Mouse (Mus musculus) hindbrain, embryonic 13.5 days (tissue): ENCODE measurements around the gene Gm11985. TPM values are rescaled to one million over a fixed set of nuclear protein-coding genes. Genes with fewer than 3 reads are reported as not detected.

Source experiments
- ATAC-seq: fragments of 200-750 bp; cut with Nextera tagmentation; 2 replicates; pipeline ENCODE4 v1.8.0; 2017; ENCODE audit warnings: moderate TSS enrichment; ENCODE audit not compliant: low FRiP score
- H3K27ac ChIP-seq: fragments of 300-500 bp; sonication (generic); 2 replicates; pipeline ENCODE4 v1.5.1; 2015; ENCODE audit warnings: inconsistent platforms, mild to moderate bottlenecking, moderate library complexity
- H3K27me3 ChIP-seq: fragments of 300-500 bp; sonication (generic); 2 replicates; pipeline ENCODE4 v1.6.1; 2015; ENCODE audit warnings: mild to moderate bottlenecking, inconsistent platforms
- H3K36me3 ChIP-seq: fragments of 300-500 bp; sonication (generic); 2 replicates; pipeline ENCODE4 v1.6.1; 2015; ENCODE audit warnings: mild to moderate bottlenecking, inconsistent platforms
- H3K4me1 ChIP-seq: fragments of 300-500 bp; sonication (generic); replicated peaks from 2 replicates; pipeline ENCODE4 v1.6.1; 2015; ENCODE audit warnings: inconsistent platforms
- H3K4me2 ChIP-seq: fragments of 300-500 bp; sonication (generic); 2 replicates; pipeline ENCODE4 v1.6.1; 2015; ENCODE audit warnings: inconsistent platforms, mild to moderate bottlenecking, moderate library complexity
- H3K4me3 ChIP-seq: fragments of 300-500 bp; sonication (generic); 2 replicates; pipeline ENCODE4 v1.5.1; 2015; ENCODE audit warnings: mild to moderate bottlenecking, inconsistent platforms
- H3K9ac ChIP-seq: fragments of 300-500 bp; sonication (generic); 2 replicates; pipeline ENCODE4 v1.6.1; 2015; ENCODE audit warnings: mild to moderate bottlenecking, inconsistent platforms
- H3K9me3 ChIP-seq: fragments of 300-500 bp; sonication (generic); 2 replicates; pipeline ENCODE4 v1.6.1; 2016; ENCODE audit warnings: inconsistent platforms
- WGBS: fragments of 180-500 bp; shearing (Covaris S2); methylation state at CpG from one replicate; pipeline ENCODE4 v1.1.7; 2015; 5-methylcytosine and 5-hydroxymethylcytosine counted together
- polyA plus RNA-seq: library from polyadenylated mRNA; unstranded; fragments of >200 nt; fragmentation: Nextera tagmentation; extraction: Ambion mirVana; gene quantifications from 2 replicates; pipeline ENCODE4 v1.2.1, GENCODE M21; 2015

The Gm11985 gene
- polyA plus RNA-seq, 1 experiment from 2014 or later: not detected

DNA sequence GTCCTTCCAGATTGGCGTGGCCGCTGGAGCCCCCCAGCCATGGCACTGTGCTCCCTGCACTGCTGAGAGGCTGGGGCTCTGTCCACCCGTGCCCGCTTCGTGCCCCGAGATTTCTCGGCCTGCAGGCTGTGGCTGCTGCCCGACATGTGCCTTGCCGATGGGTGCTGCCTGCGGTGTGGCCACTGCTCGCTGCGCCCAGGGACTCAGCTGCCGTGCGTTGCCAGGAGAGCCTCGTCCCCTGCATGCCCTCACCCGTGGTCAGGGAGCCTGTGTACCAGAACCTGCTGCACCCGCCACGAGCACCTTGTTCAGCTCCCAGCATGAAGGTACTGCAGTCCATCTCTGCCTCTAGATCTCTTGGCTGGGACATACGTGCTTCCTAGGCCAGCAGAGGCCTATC is 9.6 kb upstream of the Gm11985 start:
- H3K9me3 ChIP-seq: no peaks in the 10 kb centered on the region
- no peak overlapping the region for H3K9ac ChIP-seq
- H3K36me3 ChIP-seq: no peaks in the 10 kb centered on the region
- no peak overlapping the region for H3K27ac ChIP-seq
- ATAC-seq: no peak
- H3K27me3 ChIP-seq: no peaks in the 10 kb centered on the region
- H3K4me3 ChIP-seq: no peak overlapping the region
- WGBS: 87% methylated on average over 19 of the region's 19 CpGs
- no peak overlapping the region for H3K4me2 ChIP-seq
- no peaks in the 10 kb centered on the region for H3K4me1 ChIP-seq

DNA sequence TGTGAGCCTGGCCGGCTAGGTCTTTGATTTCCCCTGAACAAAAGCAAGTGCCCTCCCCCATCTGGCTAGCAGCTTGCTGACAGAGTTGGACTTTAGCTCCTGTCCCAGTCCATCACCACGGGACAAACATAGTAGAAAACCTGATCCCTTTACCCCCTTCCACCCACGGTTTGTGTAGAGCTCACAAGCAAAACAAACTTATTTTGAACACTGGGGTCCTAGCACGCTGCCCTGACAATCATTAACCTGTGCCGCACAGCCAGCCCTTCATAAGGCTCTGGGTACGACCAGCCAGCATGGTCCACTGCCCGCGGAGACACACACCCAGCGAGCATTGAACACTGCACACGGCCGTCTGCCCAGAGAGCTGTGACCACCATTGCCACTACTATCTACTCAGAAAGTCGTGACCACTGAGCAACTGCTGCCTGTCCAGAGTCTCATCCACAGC is 9.1 kb upstream of the Gm11985 start, which contains the start of gene Igfbp1:
Igfbp1 (plus strand) TSS at position 292 of the 451 bp plus-strand sequence.
- H3K4me1 ChIP-seq: no peaks in the 10 kb centered on the region
- H3K27ac ChIP-seq: no peak within 1 kb of the TSS
- 32% methylated on average over 12 of the region's 12 CpGs for WGBS
- H3K36me3 ChIP-seq: no peaks in the 10 kb centered on the region
- no peaks in the 10 kb centered on the region for H3K9me3 ChIP-seq
- no peak within 1 kb of the TSS for H3K4me2 ChIP-seq
- ATAC-seq: no peak; the same call in 1 of the 2 replicates
- H3K9ac ChIP-seq: no peak within 1 kb of the TSS
- H3K4me3 ChIP-seq: no peak within 1 kb of the TSS
- H3K27me3 ChIP-seq: no peaks in the 10 kb centered on the region

GRCm38 (mm10) chr11:7195312-7195685 is 6.9 kb upstream of the Gm11985 start:
- no peak overlapping the region for H3K4me3 ChIP-seq
- no peaks in the 10 kb centered on the region for H3K9me3 ChIP-seq
- WGBS: 89% methylated on average over 4 of the region's 4 CpGs
- H3K9ac ChIP-seq: no peak overlapping the region
- H3K27me3 ChIP-seq: no peaks in the 10 kb centered on the region
- H3K4me2 ChIP-seq: no peak overlapping the region
- H3K4me1 ChIP-seq: no peaks in the 10 kb centered on the region
- no peak overlapping the region for H3K27ac ChIP-seq
- no peak for ATAC-seq
- no peaks in the 10 kb centered on the region for H3K36me3 ChIP-seq

GRCm38 (mm10) chr11:7194432-7195311 is 6.3 kb upstream of the Gm11985 start:
- Histone ChIP-seq H3K4me2 (no peak overlapping the region), H3K27me3 (no peaks in the 10 kb centered on the region), H3K4me3 (no peak overlapping the region), H3K36me3 (no peaks in the 10 kb centered on the region), H3K9me3 (no peaks in the 10 kb centered on the region), H3K27ac (no peak overlapping the region), H3K4me1 (no peaks in the 10 kb centered on the region), H3K9ac (no peak overlapping the region)
- ATAC-seq: no peak
- WGBS: 94% methylated on average over 10 of the region's 10 CpGs

GRCm38 (mm10) chr11:7193134-7193533 is 4.8 kb upstream of the Gm11985 start:
- Histone ChIP-seq H3K27ac (no peak overlapping the region), H3K9ac (no peak overlapping the region), H3K4me2 (no peak overlapping the region), H3K9me3 (no peaks in the 10 kb centered on the region), H3K27me3 (no peaks in the 10 kb centered on the region), H3K4me1 (no peaks in the 10 kb centered on the region), H3K36me3 (no peaks in the 10 kb centered on the region), H3K4me3 (no peak overlapping the region)
- WGBS: 86% methylated on average over 9 of the region's 9 CpGs
- ATAC-seq: no peak

- no peaks in the 10 kb centered on the region for H3K36me3 ChIP-seq
These were observed 4.3 kb upstream of the Gm11985 start for GRCm38 (mm10) chr11:7192710-7193109.

GRCm38 (mm10) chr11:7187472-7187871 is 897 bp downstream of the Gm11985 start:
- Histone ChIP-seq H3K4me1 (peaks cover 6% of the 10 kb centered on the region), H3K4me3 (no peak overlapping the region), H3K27ac (no peak overlapping the region), H3K27me3 (no peaks in the 10 kb centered on the region), H3K9ac (no peak overlapping the region), H3K4me2 (no peak overlapping the region), H3K36me3 (no peaks in the 10 kb centered on the region), H3K9me3 (no peaks in the 10 kb centered on the region)
- 67% methylated on average over 8 of the region's 8 CpGs for WGBS
- ATAC-seq: no peak

More at GRCm38 (mm10) chr11:7192710-7193109, 4.3 kb upstream of the Gm11985 start:
- no peak overlapping the region for H3K27ac ChIP-seq
- H3K4me2 ChIP-seq: no peak overlapping the region
- no peaks in the 10 kb centered on the region for H3K4me1 ChIP-seq
- no peaks in the 10 kb centered on the region for H3K9me3 ChIP-seq
- H3K9ac ChIP-seq: no peak overlapping the region
- no peak for ATAC-seq
- no peak overlapping the region for H3K4me3 ChIP-seq
- H3K27me3 ChIP-seq: no peaks in the 10 kb centered on the region
- 80% methylated on average over 6 of the region's 6 CpGs for WGBS

- WGBS: 12% methylated on average over 1 of the region's 1 CpGs
- Histone ChIP-seq H3K36me3 (no peaks in the 10 kb centered on the region), H3K9ac (no peak overlapping the region), H3K9me3 (no peaks in the 10 kb centered on the region), H3K27ac (no peak overlapping the region), H3K4me2 (no peak overlapping the region), H3K4me1 (peaks cover 14% of the 10 kb centered on the region), H3K27me3 (no peaks in the 10 kb centered on the region), H3K4me3 (no peak overlapping the region)
- no peak for ATAC-seq
These were observed 3.9 kb downstream of the Gm11985 start for GRCm38 (mm10) chr11:7184420-7184819.

GRCm38 (mm10) chr11:7182409-7183042 is 5.8 kb downstream of the Gm11985 start:
- Histone ChIP-seq H3K4me3 (no peak overlapping the region), H3K36me3 (no peaks in the 10 kb centered on the region), H3K4me1 (peaks cover 14% of the 10 kb centered on the region), H3K27ac (no peak overlapping the region), H3K4me2 (no peak overlapping the region), H3K9ac (no peak overlapping the region), H3K27me3 (no peaks in the 10 kb centered on the region), H3K9me3 (no peaks in the 10 kb centered on the region)
- peak; percentile 74 for ATAC-seq
- WGBS: 27% methylated on average over 8 of the region's 8 CpGs

- H3K27me3 ChIP-seq: no peaks in the 10 kb centered on the region
- H3K4me1 ChIP-seq: peaks cover 12% of the 10 kb centered on the region
- WGBS: 91% methylated on average over 2 of the region's 2 CpGs
- no peak overlapping the region for H3K9ac ChIP-seq
- H3K36me3 ChIP-seq: no peaks in the 10 kb centered on the region
- H3K4me2 ChIP-seq: no peak overlapping the region
- ATAC-seq: no peak
- no peaks in the 10 kb centered on the region for H3K9me3 ChIP-seq
- no peak overlapping the region for H3K27ac ChIP-seq
- no peak overlapping the region for H3K4me3 ChIP-seq
These were observed 9.1 kb downstream of the Gm11985 start for GRCm38 (mm10) chr11:7179276-7179675.

DNA sequence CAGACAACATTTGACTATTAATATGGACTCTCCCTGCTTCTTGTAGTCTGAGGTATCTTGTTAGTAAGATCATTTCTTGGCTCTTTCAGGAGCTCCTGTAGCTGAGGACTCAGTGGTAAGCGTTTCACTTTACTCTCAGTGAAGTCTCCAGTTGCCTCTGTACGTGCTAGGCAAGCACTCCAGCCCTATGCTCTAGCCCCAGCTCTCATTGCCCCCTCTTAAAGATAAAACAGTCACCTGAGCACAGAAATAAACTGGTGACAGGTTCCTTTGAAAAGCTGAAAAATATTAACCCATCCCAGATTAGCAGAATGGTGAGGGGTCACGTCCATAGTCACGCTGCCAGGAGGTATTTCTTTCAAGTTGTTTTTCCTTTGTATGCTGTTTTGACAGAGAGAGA is 9.6 kb downstream of the Gm11985 start:
- no peak overlapping the region for H3K27ac ChIP-seq
- H3K27me3 ChIP-seq: no peaks in the 10 kb centered on the region
- H3K4me1 ChIP-seq: peaks cover 12% of the 10 kb centered on the region
- no peaks in the 10 kb centered on the region for H3K36me3 ChIP-seq
- H3K9me3 ChIP-seq: no peaks in the 10 kb centered on the region
- H3K4me2 ChIP-seq: no peak overlapping the region
- H3K9ac ChIP-seq: no peak overlapping the region
- no peak for ATAC-seq
- WGBS: 81% methylated on average over 4 of the region's 4 CpGs
- no peak overlapping the region for H3K4me3 ChIP-seq

- 80% methylated on average over 6 of the region's 6 CpGs for WGBS
- ATAC-seq: no peak
- Histone ChIP-seq H3K4me3 (no peak overlapping the region), H3K9me3 (no peaks in the 10 kb centered on the region), H3K27ac (no peak overlapping the region), H3K9ac (no peak overlapping the region), H3K4me1 (no peaks in the 10 kb centered on the region), H3K36me3 (peaks cover 30% of the 10 kb centered on the region), H3K4me2 (no peak overlapping the region), H3K27me3 (no peaks in the 10 kb centered on the region)
These were observed 14.7 kb downstream of the Gm11985 start for GRCm38 (mm10) chr11:7173664-7174063.
